Mouse (Mus musculus) E14TG2a.4 (cell line): ENCODE data around the gene Hexim1.

Source experiments
- H3K27me3 ChIP-seq: 2 replicates; pipeline ENCODE4 v1.6.1; 2014; ENCODE audit warnings: low read length, control low read depth; ENCODE audit not compliant: insufficient read depth
- H3K36me3 ChIP-seq: 2 replicates; pipeline ENCODE4 v1.6.1; 2014; ENCODE audit warnings: low read length, control low read depth; ENCODE audit not compliant: insufficient read depth
- H3K4me1 ChIP-seq: replicated peaks from 2 replicates; pipeline ENCODE4 v1.6.1; 2014; ENCODE audit warnings: low read depth, low read length, control low read depth
- H3K4me3 ChIP-seq: replicated peaks from 2 replicates; pipeline ENCODE4 v1.5.1; 2014; ENCODE audit warnings: mild to moderate bottlenecking, low read length
- H3K9me3 ChIP-seq: 2 replicates; pipeline ENCODE4 v1.6.1; 2014; ENCODE audit warnings: low read length, control low read depth
- CTCF ChIP-seq: conservative IDR thresholded peaks from 2 replicates; pipeline ENCODE4 v1.5.1; 2014; ENCODE audit warnings: low read length
- NANOG ChIP-seq: IDR thresholded peaks from 2 replicates; pipeline ENCODE4 v1.6.1; 2014; ENCODE audit warnings: borderline replicate concordance, low read length, mixed read lengths
- POU5F1 ChIP-seq: IDR thresholded peaks from 2 replicates; pipeline ENCODE4 v1.6.1; 2014; ENCODE audit warnings: low read length, borderline replicate concordance

The Hexim1 gene

GRCm38 (mm10) chr11:103136039-103136577 lies 20.1 kb downstream of the Hexim1 start:
- TF ChIP-seq POU5F1, result no peak
- TF ChIP-seq CTCF, result no peak
- TF ChIP-seq NANOG, result no peak
- H3K36me3 ChIP-seq, result peaks cover 22% of the 10 kb centered on the region
- H3K4me3 ChIP-seq, result no peak overlapping the region
- H3K9me3 ChIP-seq, result no peaks in the 10 kb centered on the region
- no peaks in the 10 kb centered on the region for H3K27me3 ChIP-seq
- H3K4me1 ChIP-seq, result peaks cover 71% of the 10 kb centered on the region

- no peak for TF ChIP-seq POU5F1
- no peak for TF ChIP-seq CTCF
- no peak for TF ChIP-seq NANOG
- Histone ChIP-seq H3K4me1 (peaks cover 70% of the 10 kb centered on the region), H3K27me3 (no peaks in the 10 kb centered on the region), H3K9me3 (no peaks in the 10 kb centered on the region; the same call in 1 of the 2 replicates), H3K4me3 (peak overlapping the region; percentile 15), H3K36me3 (peaks cover 22% of the 10 kb centered on the region)
Measured at GRCm38 (mm10) chr11:103139951-103140762, 24.1 kb downstream of the Hexim1 start.

- TF ChIP-seq NANOG (no peak), CTCF (no peak), POU5F1 (no peak)
- Histone ChIP-seq H3K4me3 (peak overlapping the region; percentile 15), H3K4me1 (peaks cover 72% of the 10 kb centered on the region), H3K27me3 (no peaks in the 10 kb centered on the region), H3K36me3 (peaks cover 17% of the 10 kb centered on the region), H3K9me3 (no peaks in the 10 kb centered on the region; the same call in 1 of the 2 replicates)
Measured at GRCm38 (mm10) chr11:103140763-103141100, 24.7 kb downstream of the Hexim1 start.

GRCm38 (mm10) chr11:103141101-103141943 lies 25.3 kb downstream of the Hexim1 start:
- Histone ChIP-seq H3K9me3 (no peaks in the 10 kb centered on the region; the same call in 1 of the 2 replicates), H3K4me1 (peaks cover 72% of the 10 kb centered on the region), H3K27me3 (no peaks in the 10 kb centered on the region), H3K36me3 (peaks cover 11% of the 10 kb centered on the region), H3K4me3 (peak overlapping the region; percentile 15; the same call in 1 of the 2 replicates)
- TF ChIP-seq CTCF (no peak), POU5F1 (no peak), NANOG (no peak)

- H3K9me3 ChIP-seq, result no peaks in the 10 kb centered on the region; the same call in 1 of the 2 replicates
- peaks cover 11% of the 10 kb centered on the region for H3K36me3 ChIP-seq
- H3K4me1 ChIP-seq, result peaks cover 70% of the 10 kb centered on the region
- TF ChIP-seq CTCF (no peak), POU5F1 (no peak), NANOG (no peak)
- 0 out of 2 replicates have a peak overlapping the region, but pooled peaks have one; percentile 10 for H3K4me3 ChIP-seq
- H3K27me3 ChIP-seq, result no peaks in the 10 kb centered on the region; the same call in 1 of the 2 replicates
Measured at GRCm38 (mm10) chr11:103141944-103142255, 25.9 kb downstream of the Hexim1 start.

GRCm38 (mm10) chr11:103142441-103143182 lies 26.6 kb downstream of the Hexim1 start:
- Histone ChIP-seq H3K4me3 (peak overlapping the region; percentile 21), H3K36me3 (peaks cover 11% of the 10 kb centered on the region)
- TF ChIP-seq NANOG (no peak), POU5F1 (no peak), CTCF (no peak)

GRCm38 (mm10) chr11:103144309-103145285 lies 28.6 kb downstream of the Hexim1 start:
- TF ChIP-seq NANOG, result no peak
- TF ChIP-seq POU5F1, result no peak
- no peak for TF ChIP-seq CTCF
- H3K4me1 ChIP-seq, result peaks cover 51% of the 10 kb centered on the region
- peaks cover 5% of the 10 kb centered on the region for H3K36me3 ChIP-seq
- no peaks in the 10 kb centered on the region; the same call in 1 of the 2 replicates for H3K9me3 ChIP-seq
- no peak overlapping the region for H3K4me3 ChIP-seq
- H3K27me3 ChIP-seq, result no peaks in the 10 kb centered on the region; the same call in none of the 2 replicates

More at GRCm38 (mm10) chr11:103142441-103143182, 26.6 kb downstream of the Hexim1 start:
- no peaks in the 10 kb centered on the region; the same call in 1 of the 2 replicates for H3K9me3 ChIP-seq
- H3K27me3 ChIP-seq, result no peaks in the 10 kb centered on the region; the same call in 1 of the 2 replicates
- H3K4me1 ChIP-seq, result peaks cover 68% of the 10 kb centered on the region
